Mouse (Mus musculus): ENCODE measurements around the gene Gzmm. TPM values are rescaled to one million over a fixed set of nuclear protein-coding genes. Genes with fewer than 3 reads are reported as not detected.
A peak's percentile ranks its signal among the peaks of the same experiment; 100 is the strongest.

Gzmm gene
- total RNA-seq, 1 experiment: 2.5 TPM

DNA sequence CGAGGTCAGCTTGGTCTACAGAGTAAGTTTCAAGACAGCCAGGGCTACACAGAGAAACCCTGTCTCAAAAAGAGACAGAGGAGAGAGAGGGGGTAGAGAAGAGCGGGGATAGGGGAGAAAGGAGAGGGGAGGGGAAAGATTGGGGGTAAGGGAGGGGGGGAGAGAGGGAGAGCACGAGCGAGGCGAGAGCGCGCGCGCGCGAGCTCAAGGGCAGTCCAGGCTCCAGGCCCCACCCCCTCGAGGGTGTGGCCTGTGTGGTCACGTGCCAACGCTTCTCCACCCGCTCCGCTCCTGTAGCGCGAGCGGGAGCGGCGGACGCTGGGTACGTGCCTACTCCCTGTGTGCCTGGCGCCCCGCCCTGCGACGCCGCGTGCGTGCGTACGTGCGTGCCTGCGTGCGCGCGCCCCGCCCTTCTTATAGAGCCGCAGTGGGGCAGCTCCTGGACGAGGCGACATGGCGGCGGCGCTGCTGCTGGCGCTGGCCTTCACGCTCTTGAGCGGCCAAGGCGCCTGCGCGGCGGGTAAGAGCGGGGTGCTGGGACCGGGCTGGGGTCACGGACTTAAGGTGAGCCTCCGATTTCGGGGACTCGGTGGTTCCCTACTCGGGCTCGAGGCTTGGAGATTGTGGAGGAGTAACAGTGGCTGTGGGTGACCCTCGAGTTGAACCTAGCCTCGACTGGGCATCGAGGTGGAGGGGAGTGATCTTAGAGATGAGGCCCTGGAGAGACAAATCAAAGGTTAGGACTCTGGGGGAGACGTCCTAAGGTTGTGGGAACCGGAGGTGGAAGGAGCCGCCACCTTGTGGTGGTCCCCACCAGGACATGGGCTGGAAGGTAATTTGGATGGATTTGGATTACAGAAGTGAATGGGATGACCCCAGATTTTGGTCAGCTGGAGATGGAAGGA, 15.5 kb downstream of the Gzmm start, which contains the start of gene Bsg:
Gene Bsg (plus strand): TSS at position 427 of the 905 bp plus-strand sequence.
- peaks cover 19% of the 10 kb centered on the region for H3K36me3 ChIP-seq (ENCODE audit: control insufficient read depth, insufficient read depth, low read length, poor library complexity, severe bottlenecking)
- no peak for TF ChIP-seq ZNF384 (IDR thresholded peaks at IDR 0.05; ENCODE audit: low read depth, low read length)
- TF ChIP-seq ZC3H11A (IDR thresholded peaks at IDR 0.05; ENCODE audit: borderline replicate concordance, low read depth, low read length): no peak
- TF ChIP-seq CHD2 (IDR thresholded peaks at IDR 0.05; ENCODE audit: low read depth, low read length): no peak
- no peak for TF ChIP-seq HCFC1 (IDR thresholded peaks at IDR 0.05; ENCODE audit: borderline replicate concordance, insufficient read depth, low read length)
- TF ChIP-seq MAFK (IDR thresholded peaks at IDR 0.05; ENCODE audit: insufficient read depth, low read depth, low read length): no peak
- peak within 1 kb of the TSS; percentile 84 to 98 for H3K4me3 ChIP-seq (ENCODE audit: insufficient read depth in 1 of 2, low read depth in 1 of 2, low read length in 2 of 2, poor library complexity in 1 of 2, severe bottlenecking in 1 of 2)
- in situ Hi-C loops (cut with MboI; ENCODE audit: low sequenced_read_pairs in 2 of 2, unreplicated experiment in 2 of 2): no loop called here
- H3K4me1 ChIP-seq (ENCODE audit: control insufficient read depth in 2 of 2, insufficient read depth in 2 of 2, low read length in 2 of 2, poor library complexity in 1 of 2): peaks cover 9 to 25% of the 10 kb centered on the region in 2 experiments; a peak in 3 of 4 replicates
- H3K27ac ChIP-seq (ENCODE audit: insufficient read depth, low read depth, low read length, poor library complexity, severe bottlenecking): peak within 1 kb of the TSS; percentile 85
- DNase-seq (ENCODE audit: low read depth, low spot score): peak; percentile 98
- no peaks in the 10 kb centered on the region for H3K9me3 ChIP-seq (ENCODE audit: control insufficient read depth, insufficient read depth, low read depth, low read length)
- H3K9ac ChIP-seq (ENCODE audit: insufficient read depth, low read depth, low read length, poor library complexity, severe bottlenecking): peak within 1 kb of the TSS; percentile 93

DNA sequence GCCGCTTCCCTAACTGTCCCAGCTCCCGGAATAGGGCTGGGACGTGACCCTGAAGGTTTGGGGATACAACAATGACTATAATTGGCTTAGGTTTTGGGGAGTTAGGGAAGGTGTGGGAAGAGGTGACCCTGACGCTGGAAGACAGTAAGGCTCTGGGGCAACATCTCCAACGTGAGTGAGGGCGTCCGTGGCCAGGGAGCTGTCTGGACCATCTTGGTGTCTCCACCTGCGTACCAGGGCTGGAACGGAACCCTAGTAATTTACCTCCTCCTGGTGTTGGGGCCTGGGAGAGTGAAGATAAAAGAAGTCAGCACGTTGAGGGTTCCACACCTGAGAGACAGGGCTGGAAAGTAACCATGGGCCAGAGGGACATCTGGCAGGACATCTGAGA, 16.1 kb downstream of the Gzmm start:
- Histone ChIP-seq H3K27ac (ENCODE audit: insufficient read depth, low read depth, low read length, poor library complexity, severe bottlenecking) (no peak overlapping the region), H3K9me3 (ENCODE audit: control insufficient read depth, insufficient read depth, low read depth, low read length) (no peaks in the 10 kb centered on the region), H3K4me1 (ENCODE audit: control insufficient read depth in 2 of 2, insufficient read depth in 2 of 2, low read length in 2 of 2, poor library complexity in 1 of 2) (peaks cover 9 to 23% of the 10 kb centered on the region in 2 experiments; a peak in 3 of 4 replicates), H3K36me3 (ENCODE audit: control insufficient read depth, insufficient read depth, low read length, poor library complexity, severe bottlenecking) (peaks cover 26% of the 10 kb centered on the region), H3K9ac (ENCODE audit: insufficient read depth, low read depth, low read length, poor library complexity, severe bottlenecking) (peak overlapping the region; percentile 93), H3K4me3 (ENCODE audit: insufficient read depth in 1 of 2, low read depth in 1 of 2, low read length in 2 of 2, poor library complexity in 1 of 2, severe bottlenecking in 1 of 2) (peak overlapping the region; percentile 84 to 98)
- in situ Hi-C loops (cut with MboI; ENCODE audit: low sequenced_read_pairs in 2 of 2, unreplicated experiment in 2 of 2): no loop called here
- no peak for TF ChIP-seq MAFK (IDR thresholded peaks at IDR 0.05; ENCODE audit: insufficient read depth, low read depth, low read length)
- TF ChIP-seq CHD2 (IDR thresholded peaks at IDR 0.05; ENCODE audit: low read depth, low read length): no peak
- TF ChIP-seq ZC3H11A (IDR thresholded peaks at IDR 0.05; ENCODE audit: borderline replicate concordance, low read depth, low read length): no peak
- no peak for TF ChIP-seq HCFC1 (IDR thresholded peaks at IDR 0.05; ENCODE audit: borderline replicate concordance, insufficient read depth, low read length)
- no peak for TF ChIP-seq ZNF384 (IDR thresholded peaks at IDR 0.05; ENCODE audit: low read depth, low read length)
- DNase-seq (ENCODE audit: low read depth, low spot score): no peak

DNA sequence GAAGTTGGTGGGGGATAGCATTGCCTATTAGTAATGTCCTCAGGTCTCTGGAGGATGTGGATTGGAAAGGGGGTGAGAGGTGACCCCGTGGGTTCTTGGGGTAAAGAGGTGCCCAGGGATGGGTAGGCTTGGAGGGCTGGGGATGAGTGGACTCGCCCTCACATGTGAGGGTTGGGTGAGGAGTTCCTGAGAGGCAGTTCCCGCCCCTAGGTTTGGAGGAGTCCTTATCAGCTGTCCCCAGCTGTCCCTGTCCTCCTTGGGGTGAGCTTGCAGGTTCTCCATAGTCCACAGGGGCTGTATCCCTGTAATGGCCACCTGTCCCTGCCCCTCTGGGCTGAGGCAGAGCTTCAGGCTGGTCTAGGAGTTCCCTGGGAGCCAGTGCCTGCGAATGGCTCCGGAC, 17.1 kb downstream of the Gzmm start:
- H3K27ac ChIP-seq (ENCODE audit: insufficient read depth, low read depth, low read length, poor library complexity, severe bottlenecking): no peak overlapping the region
- in situ Hi-C loops (cut with MboI; ENCODE audit: low sequenced_read_pairs in 2 of 2, unreplicated experiment in 2 of 2): no loop called here
- peak overlapping the region; percentile 44 for H3K9ac ChIP-seq (ENCODE audit: insufficient read depth, low read depth, low read length, poor library complexity, severe bottlenecking)
- DNase-seq (ENCODE audit: low read depth, low spot score): no peak
- no peaks in the 10 kb centered on the region for H3K9me3 ChIP-seq (ENCODE audit: control insufficient read depth, insufficient read depth, low read depth, low read length)
- no peak for TF ChIP-seq CHD2 (IDR thresholded peaks at IDR 0.05; ENCODE audit: low read depth, low read length)
- no peak for TF ChIP-seq HCFC1 (IDR thresholded peaks at IDR 0.05; ENCODE audit: borderline replicate concordance, insufficient read depth, low read length)
- TF ChIP-seq ZNF384 (IDR thresholded peaks at IDR 0.05; ENCODE audit: low read depth, low read length): no peak
- TF ChIP-seq ZC3H11A (IDR thresholded peaks at IDR 0.05; ENCODE audit: borderline replicate concordance, low read depth, low read length): no peak
- no peak for TF ChIP-seq MAFK (IDR thresholded peaks at IDR 0.05; ENCODE audit: insufficient read depth, low read depth, low read length)
- peaks cover 9 to 22% of the 10 kb centered on the region in 2 experiments; a peak in 3 of 4 replicates for H3K4me1 ChIP-seq (ENCODE audit: control insufficient read depth in 2 of 2, insufficient read depth in 2 of 2, low read length in 2 of 2, poor library complexity in 1 of 2)
- H3K36me3 ChIP-seq (ENCODE audit: control insufficient read depth, insufficient read depth, low read length, poor library complexity, severe bottlenecking): peaks cover 35% of the 10 kb centered on the region
- peak overlapping the region; percentile 5 to 15; a peak in 1 of 4 replicates for H3K4me3 ChIP-seq (ENCODE audit: insufficient read depth in 1 of 2, low read depth in 1 of 2, low read length in 2 of 2, poor library complexity in 1 of 2, severe bottlenecking in 1 of 2)

DNA sequence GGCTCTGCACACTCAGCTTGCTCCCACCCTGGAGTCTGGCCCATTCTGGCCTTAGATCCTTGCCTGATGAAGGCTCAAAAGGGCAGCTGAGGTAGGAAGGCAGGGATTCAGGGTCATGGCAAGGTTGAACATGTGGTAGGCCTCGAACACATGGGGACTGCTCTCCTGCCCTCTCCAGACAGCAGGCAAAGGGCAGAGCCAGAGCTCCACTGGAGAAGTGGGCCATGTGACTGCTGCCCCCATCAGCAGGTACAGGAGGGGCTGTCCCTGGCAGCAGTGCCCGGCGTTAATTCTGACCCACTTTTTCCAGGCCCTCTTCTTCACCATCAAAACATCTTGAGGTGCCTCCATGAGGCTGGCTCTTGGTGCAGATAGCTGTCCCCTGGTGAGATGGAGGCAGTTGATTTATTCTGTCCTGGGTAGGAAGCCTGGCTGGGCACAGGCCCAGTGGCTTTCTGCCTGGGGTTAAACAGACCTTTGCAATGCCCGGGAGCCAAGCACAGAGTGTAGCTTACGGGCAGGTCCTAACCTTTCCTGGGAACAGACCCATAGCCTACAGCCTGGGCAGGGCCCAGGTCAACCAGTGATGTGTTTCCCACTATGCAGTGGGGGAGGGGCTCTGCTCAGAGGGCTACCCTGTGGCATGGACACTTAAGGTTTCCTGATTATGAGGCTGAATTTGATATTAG, 17.7 kb downstream of the Gzmm start:
- Histone ChIP-seq H3K9me3 (ENCODE audit: control insufficient read depth, insufficient read depth, low read depth, low read length) (no peaks in the 10 kb centered on the region), H3K9ac (ENCODE audit: insufficient read depth, low read depth, low read length, poor library complexity, severe bottlenecking) (peak overlapping the region; percentile 44), H3K4me1 (ENCODE audit: control insufficient read depth in 2 of 2, insufficient read depth in 2 of 2, low read length in 2 of 2, poor library complexity in 1 of 2) (peaks cover 9 to 22% of the 10 kb centered on the region in 2 experiments; a peak in 3 of 4 replicates), H3K4me3 (ENCODE audit: insufficient read depth in 1 of 2, low read depth in 1 of 2, low read length in 2 of 2, poor library complexity in 1 of 2, severe bottlenecking in 1 of 2) (peak overlapping the region; percentile 15 to 20; a peak in 1 of 4 replicates), H3K27ac (ENCODE audit: insufficient read depth, low read depth, low read length, poor library complexity, severe bottlenecking) (no peak overlapping the region), H3K36me3 (ENCODE audit: control insufficient read depth, insufficient read depth, low read length, poor library complexity, severe bottlenecking) (peaks cover 41% of the 10 kb centered on the region)
- in situ Hi-C loops (cut with MboI; ENCODE audit: low sequenced_read_pairs in 2 of 2, unreplicated experiment in 2 of 2): no loop called here
- no peak for DNase-seq (ENCODE audit: low read depth, low spot score)
- TF ChIP-seq CHD2 (IDR thresholded peaks at IDR 0.05; ENCODE audit: low read depth, low read length) (no peak), MAFK (IDR thresholded peaks at IDR 0.05; ENCODE audit: insufficient read depth, low read depth, low read length) (no peak), ZNF384 (IDR thresholded peaks at IDR 0.05; ENCODE audit: low read depth, low read length) (no peak)
